In genomic region chr4:139926161-139926561, GRCm38 (mm10) we compare ENCODE assay signal across 8 mouse cellular contexts. TPM values are rescaled to one million over a fixed set of nuclear protein-coding genes. Genes with fewer than 3 reads are reported as not detected.
DNase-seq lines count a peak whose midpoint lies in the region; ATAC-seq lines count a peak whose summit lies in the region.

No protein-coding gene starts in this region.

- H3K9ac ChIP-seq in heart, embryonic 11.5 days (ENCODE audit: low read depth, low read length): no peak overlapping the region
- peak overlapping the region; percentile 45 for H3K9ac ChIP-seq in forebrain, embryonic 11.5 days (ENCODE audit: low read length)
- H3K9ac ChIP-seq in neural tube, embryonic 13.5 days: peak overlapping the region; percentile 69

- intact Hi-C loops in gastrocnemius, postnatal 36 days (cut with DNase I): no loop called here

- 0 out of 2 replicates have a peak, but pooled peaks cover 3% of the 10 kb centered on the region for H3K4me1 ChIP-seq in heart, embryonic 11.5 days (ENCODE audit: control insufficient read depth, insufficient read depth, low read length)
- peaks cover 16% of the 10 kb centered on the region; the same call in 1 of the 2 replicates for H3K4me1 ChIP-seq in forebrain, embryonic 11.5 days (replicated peaks; ENCODE audit: control insufficient read depth, insufficient read depth, low read length)
- H3K4me1 ChIP-seq in neural tube, embryonic 13.5 days (replicated peaks): peaks cover 23% of the 10 kb centered on the region

- H3K4me3 ChIP-seq in heart, embryonic 11.5 days (ENCODE audit: low read depth, low read length): no peak overlapping the region
- H3K4me3 ChIP-seq in forebrain, embryonic 11.5 days (ENCODE audit: low read depth, low read length): peak overlapping the region; percentile 26
- H3K4me3 ChIP-seq in neural tube, embryonic 13.5 days: peak overlapping the region; percentile 29

- H3K27ac ChIP-seq in heart, embryonic 11.5 days (ENCODE audit: low read depth, low read length): no peak overlapping the region
- H3K27ac ChIP-seq in forebrain, embryonic 11.5 days (ENCODE audit: low read depth, low read length): peak overlapping the region; percentile 76
- H3K27ac ChIP-seq in neural tube, embryonic 13.5 days (replicated peaks): peak overlapping the region; percentile 84

- H3K27me3 ChIP-seq in heart, embryonic 11.5 days (ENCODE audit: control insufficient read depth, insufficient read depth, low read length): peaks cover 44% of the 10 kb centered on the region
- H3K27me3 ChIP-seq in forebrain, embryonic 11.5 days (ENCODE audit: control insufficient read depth, insufficient read depth, low read length): peaks cover 2% of the 10 kb centered on the region; the same call in 1 of the 2 replicates
- peaks cover 27% of the 10 kb centered on the region; the same call in 1 of the 2 replicates for H3K27me3 ChIP-seq in neural tube, embryonic 13.5 days

- peak overlapping the region; percentile 53 for H3K4me2 ChIP-seq in heart, embryonic 11.5 days
- H3K4me2 ChIP-seq in forebrain, embryonic 11.5 days (ENCODE audit: low read depth, low read length, severe bottlenecking): peak overlapping the region; percentile 54
- peak overlapping the region; percentile 59 for H3K4me2 ChIP-seq in neural tube, embryonic 13.5 days

- H3K36me3 ChIP-seq in heart, embryonic 11.5 days (ENCODE audit: control insufficient read depth, insufficient read depth, low read length): no peaks in the 10 kb centered on the region
- no peaks in the 10 kb centered on the region for H3K36me3 ChIP-seq in forebrain, embryonic 11.5 days (ENCODE audit: control insufficient read depth, insufficient read depth, low read length)
- no peaks in the 10 kb centered on the region for H3K36me3 ChIP-seq in neural tube, embryonic 13.5 days

- 8% methylated on average over 11 of the region's 11 CpGs for WGBS in heart, embryonic 11.5 days (ENCODE audit: insufficient replicate concordance)
- WGBS in forebrain, embryonic 11.5 days: 2% methylated on average over 11 of the region's 11 CpGs
- 8% methylated on average over 11 of the region's 11 CpGs for WGBS in neural tube, embryonic 13.5 days

- no peak for ATAC-seq in heart, embryonic 11.5 days (replicated peaks; ENCODE audit: insufficient number of reproducible peaks, low FRiP score, low TSS enrichment)
- 0 out of 2 replicates have a peak, but pooled peaks have one; percentile 48 for ATAC-seq in forebrain, embryonic 11.5 days (replicated peaks; ENCODE audit: low FRiP score)
- ATAC-seq in neural tube, embryonic 13.5 days (ENCODE audit: low read depth): 0 out of 2 replicates have a peak, but pooled peaks have one; percentile 51
- ATAC-seq in CD4-positive, CD25-positive, alpha-beta regulatory T cell, adult 4 months: no peak

- DNase-seq in heart, adult 8-10 months (ENCODE audit: low spot score): no peak
- DNase-seq in forebrain, embryonic 11.5 days (ENCODE audit: low spot score): no peak
- peak; percentile 72 for DNase-seq in layer of hippocampus, adult 9-11 months
- no peak for DNase-seq in gastrocnemius, postnatal 4 days (ENCODE audit: low spot score in 2 of 2)
- DNase-seq in gastrocnemius, postnatal 36 days: no peak

- H3K9me3 ChIP-seq in heart, embryonic 11.5 days (replicated peaks; ENCODE audit: control insufficient read depth, low read length): 0 out of 2 replicates have a peak, but pooled peaks cover 4% of the 10 kb centered on the region
- no peaks in the 10 kb centered on the region for H3K9me3 ChIP-seq in forebrain, embryonic 11.5 days (ENCODE audit: control insufficient read depth, low read length)
- H3K9me3 ChIP-seq in neural tube, embryonic 13.5 days: no peaks in the 10 kb centered on the region; the same call in 1 of the 2 replicates

RNA-seq across cellular contexts. Expression of gene Klhdc7a, which starts 41.7 kb away (rescaled TPM):
- polyA plus RNA-seq in heart, embryonic 11.5 days (2014; fragmentation: Nextera tagmentation; extraction: Ambion mirVana): 0.04 TPM in 1 of 2 replicates, not detected in the other
- total RNA-seq in heart, adult 8-10 months (2022): 1 to 10 TPM in 3 of 4 experiments, under 1 TPM in 1; 0.65 to 3.3 (median 1.8) TPM
- 0.03 and 0.17 TPM in 2 replicates for polyA plus RNA-seq in forebrain, embryonic 11.5 days (2014; fragmentation: Nextera tagmentation; extraction: Ambion mirVana)
- polyA plus RNA-seq in neural tube, embryonic 13.5 days (2015; fragmentation: Nextera tagmentation; extraction: Ambion mirVana): 0.08 and 0.12 TPM in 2 replicates
- polyA plus RNA-seq in CD4-positive, CD25-positive, alpha-beta regulatory T cell, adult 4 months (2017; shearing (Covaris generic)): under 1 TPM in 1 of 2 experiments, not detected in 1; 0.04 TPM
- total RNA-seq in gastrocnemius, postnatal 4 days (2021): 1 to 10 TPM in 1 of 2 experiments, under 1 TPM in 1; 0.44 to 1.3 TPM
- under 1 TPM; 0.07 to 0.10 TPM for total RNA-seq in gastrocnemius, postnatal 36 days (2021)

Comparison
In these comparisons a context has a peak if more than half of its experiments do, and no peak if none do; other contexts are left out.
1. ATAC-seq: peak in forebrain, embryonic 11.5 days (single experiment) and neural tube, embryonic 13.5 days (single experiment); none in heart, embryonic 11.5 days (single experiment) and CD4-positive, CD25-positive, alpha-beta regulatory T cell, adult 4 months (single experiment).
2. Peak in every context shown above with its lines, with median percentiles within 50 percentile points of each other: H3K4me2 ChIP-seq.